Mouse (Mus musculus) intestine, embryonic 14.5 days (tissue): ENCODE measurements around the gene Pth2r. TPM values are rescaled to one million over a fixed set of nuclear protein-coding genes. Genes with fewer than 3 reads are reported as not detected.

Experiments
- ATAC-seq: fragments of 200-750 bp; cut with Nextera tagmentation; replicated peaks from 2 replicates; pipeline ENCODE4 v1.8.0; 2017; ENCODE audit warnings: low read depth, moderate number of reproducible peaks, moderate TSS enrichment, moderate library complexity; ENCODE audit not compliant: low FRiP score, low TSS enrichment
- DNase-seq: peaks from one replicate; pipeline ENCODE4 v3.0.0-alpha.2; 2018; ENCODE audit warnings: low spot score
- H3K27ac ChIP-seq: fragments of 300-500 bp; sonication (generic); 2 replicates; pipeline ENCODE4 v1.5.1; 2014; ENCODE audit warnings: low read depth, mild to moderate bottlenecking, control low read depth
- H3K27me3 ChIP-seq: fragments of 300-500 bp; sonication (generic); replicated peaks from 2 replicates; pipeline ENCODE4 v1.6.1; 2014; ENCODE audit warnings: low read length, control low read depth; ENCODE audit not compliant: control insufficient read depth, insufficient read depth
- H3K36me3 ChIP-seq: fragments of 300-500 bp; sonication (generic); 2 replicates; pipeline ENCODE4 v1.6.1; 2014; ENCODE audit warnings: low read length, control low read depth; ENCODE audit not compliant: control insufficient read depth, insufficient read depth
- H3K4me1 ChIP-seq: fragments of 300-500 bp; sonication (generic); replicated peaks from 2 replicates; pipeline ENCODE4 v1.6.1; 2014; ENCODE audit warnings: low read length, control low read depth, mixed read lengths; ENCODE audit not compliant: control insufficient read depth, insufficient read depth
- H3K4me2 ChIP-seq: fragments of 300-500 bp; sonication (generic); 2 replicates; pipeline ENCODE4 v1.6.1; 2014; ENCODE audit warnings: low read length
- H3K4me3 ChIP-seq: fragments of 300-500 bp; sonication (generic); 2 replicates; pipeline ENCODE4 v1.5.1; 2014; ENCODE audit warnings: low read depth, low read length, control low read depth, mixed read lengths
- H3K9ac ChIP-seq: fragments of 300-500 bp; sonication (generic); 2 replicates; pipeline ENCODE4 v1.6.1; 2014; ENCODE audit warnings: mild to moderate bottlenecking, low read length
- H3K9me3 ChIP-seq: fragments of 300-500 bp; sonication (generic); 2 replicates; pipeline ENCODE4 v1.6.1; 2016; ENCODE audit warnings: low read length, control low read depth; ENCODE audit not compliant: control insufficient read depth
- WGBS: fragments of 180-500 bp; shearing (Covaris S2); extraction: QIAGEN DNeasy Blood & Tissue Kit; methylation state at CpG from one replicate; pipeline ENCODE4 v1.1.7; 2014; 5-methylcytosine and 5-hydroxymethylcytosine counted together
- polyA plus RNA-seq: library from polyadenylated mRNA; unstranded; fragments of >200 nt; fragmentation: Nextera tagmentation; extraction: Ambion mirVana; gene quantifications from 2 replicates; pipeline ENCODE4 v1.2.1, GENCODE M21; 2014

Pth2r gene
- polyA plus RNA-seq, 1 experiment from 2014 or later, result not detected

DNA sequence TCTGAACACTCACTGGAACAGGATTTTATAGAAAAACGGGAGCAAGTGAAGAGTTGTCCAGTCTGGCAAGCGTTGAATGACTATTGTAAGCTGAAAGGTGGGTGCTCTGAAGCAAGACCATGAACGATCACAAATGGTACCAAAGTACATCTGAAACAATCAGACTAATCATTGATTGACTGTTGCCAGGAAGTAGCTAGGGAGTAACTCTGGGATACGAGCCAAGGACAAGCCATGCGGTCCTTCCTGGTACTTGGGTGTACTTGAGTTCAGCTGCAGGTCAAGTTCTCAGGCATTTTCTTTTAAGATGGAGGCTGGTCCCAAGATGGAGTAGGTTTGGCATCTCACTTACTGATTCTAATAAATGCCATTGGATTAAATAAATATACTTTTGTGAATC lies 125.6 kb downstream of the Pth2r start:
- no peak for ATAC-seq
- Histone ChIP-seq H3K9ac (no peak overlapping the region), H3K27me3 (no peaks in the 10 kb centered on the region), H3K4me1 (no peaks in the 10 kb centered on the region), H3K36me3 (no peaks in the 10 kb centered on the region), H3K4me2 (no peak overlapping the region), H3K9me3 (no peaks in the 10 kb centered on the region), H3K4me3 (no peak overlapping the region), H3K27ac (no peak overlapping the region)
- no peak for DNase-seq
- WGBS, result 87% methylated on average over 5 of the region's 5 CpGs

DNA sequence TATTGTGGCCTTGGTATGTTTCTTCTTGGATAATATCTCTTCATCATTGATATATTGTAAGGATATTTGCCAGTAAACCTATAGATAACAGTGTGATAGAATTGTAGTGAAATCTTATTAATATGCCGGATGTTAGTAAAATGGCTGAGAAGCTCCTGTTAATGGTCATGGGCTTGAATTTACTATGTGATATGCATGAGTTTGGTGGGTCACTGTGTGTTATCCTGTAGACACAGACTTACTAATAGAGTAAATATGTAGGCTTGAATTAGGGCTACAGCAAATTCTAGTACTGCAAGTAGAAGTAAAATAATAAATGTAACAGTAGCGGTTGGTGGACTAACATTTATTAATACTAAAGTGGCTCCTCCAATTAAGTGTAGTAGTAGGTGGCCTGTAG lies 139.1 kb downstream of the Pth2r start:
- Histone ChIP-seq H3K9me3 (no peaks in the 10 kb centered on the region), H3K27me3 (no peaks in the 10 kb centered on the region), H3K36me3 (no peaks in the 10 kb centered on the region), H3K9ac (no peak overlapping the region), H3K4me2 (no peak overlapping the region), H3K4me3 (no peak overlapping the region), H3K4me1 (no peaks in the 10 kb centered on the region), H3K27ac (no peak overlapping the region)
- ATAC-seq (no peak), DNase-seq (no peak)
- 96% methylated on average over 2 of the region's 2 CpGs for WGBS

DNA sequence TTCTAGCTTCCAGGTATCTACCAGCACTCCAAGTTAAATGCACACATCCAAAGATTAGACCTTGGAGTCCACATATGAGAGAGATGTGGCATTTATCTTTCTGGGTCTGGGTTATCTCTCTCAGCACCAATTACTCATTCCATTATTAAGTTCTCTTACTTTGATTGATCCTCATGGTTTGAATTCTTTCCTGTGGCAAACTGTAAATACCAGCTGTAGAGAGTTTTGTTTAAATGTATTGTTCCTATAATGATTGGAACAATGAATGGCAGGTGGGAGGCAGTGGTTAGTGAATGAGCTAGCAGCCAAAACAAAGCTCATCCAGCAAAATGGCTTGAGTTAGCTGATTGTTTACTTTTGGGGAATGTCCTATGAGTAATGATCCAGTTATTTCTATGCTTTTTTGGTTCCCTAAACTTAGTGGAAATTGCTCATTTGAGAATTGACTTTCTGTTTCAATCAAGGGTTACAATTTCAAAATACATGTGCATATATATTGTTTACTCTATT lies 140.7 kb downstream of the Pth2r start:
- H3K9me3 ChIP-seq, result no peaks in the 10 kb centered on the region
- no peaks in the 10 kb centered on the region for H3K27me3 ChIP-seq
- no peaks in the 10 kb centered on the region for H3K36me3 ChIP-seq
- H3K27ac ChIP-seq, result no peak overlapping the region
- no peak overlapping the region for H3K4me2 ChIP-seq
- DNase-seq (no peak), ATAC-seq (no peak)
- H3K4me1 ChIP-seq, result no peaks in the 10 kb centered on the region
- H3K9ac ChIP-seq, result no peak overlapping the region
- H3K4me3 ChIP-seq, result no peak overlapping the region

Other genes with a start within 250 kb of the Pth2r start
- 0.24 TPM in 1 of 2 replicates, not detected in the other for gene Akr1cl, start 249.3 kb upstream of the Pth2r start, polyA plus RNA-seq
- gene Cryge, start 230.9 kb upstream of the Pth2r start, polyA plus RNA-seq, result not detected in 2 replicates
- gene Crygd, start 218.6 kb upstream of the Pth2r start, polyA plus RNA-seq, result not detected in 2 replicates
- not detected in 2 replicates for gene Crygc, start 208.4 kb upstream of the Pth2r start, polyA plus RNA-seq
- gene Crygb, start 199.8 kb upstream of the Pth2r start, polyA plus RNA-seq, result not detected in 2 replicates
- gene Cryga, start 178.7 kb upstream of the Pth2r start, polyA plus RNA-seq, result not detected in 2 replicates
- gene Gm28845, start 162.5 kb upstream of the Pth2r start, polyA plus RNA-seq, result not detected in 2 replicates
- gene D630023F18Rik, start 158.8 kb upstream of the Pth2r start, polyA plus RNA-seq, result 0.22 TPM in 1 of 2 replicates, not detected in the other
- 196 and 199 TPM in 2 replicates for gene Idh1, start 95.6 kb upstream of the Pth2r start, polyA plus RNA-seq
- gene Pikfyve, start 95.4 kb upstream of the Pth2r start, polyA plus RNA-seq, result 13.6 and 15.5 TPM in 2 replicates